Mouse (Mus musculus): ENCODE data around the gene Kif9.

GRCm38 (mm10) chr9:110535114-110535513 lies 58.4 kb downstream of the Kif9 start:
- TF ChIP-seq CTCF (IDR thresholded peaks at IDR 0.05; ENCODE audit: extremely low read depth, insufficient read depth, insufficient read length, insufficient replicate concordance) (no peak), POLR2A (IDR thresholded peaks at IDR 0.05; ENCODE audit: low read depth, low read length) (no peak)
